Mouse (Mus musculus): ENCODE measurements around the gene Gm5089.

Gm5089 gene

GRCm38 (mm10) chr14:122386281-122387130 lies 64.4 kb downstream of the Gm5089 start:
- DNase-seq (ENCODE audit: low read depth, low spot score), result no peak

DNA sequence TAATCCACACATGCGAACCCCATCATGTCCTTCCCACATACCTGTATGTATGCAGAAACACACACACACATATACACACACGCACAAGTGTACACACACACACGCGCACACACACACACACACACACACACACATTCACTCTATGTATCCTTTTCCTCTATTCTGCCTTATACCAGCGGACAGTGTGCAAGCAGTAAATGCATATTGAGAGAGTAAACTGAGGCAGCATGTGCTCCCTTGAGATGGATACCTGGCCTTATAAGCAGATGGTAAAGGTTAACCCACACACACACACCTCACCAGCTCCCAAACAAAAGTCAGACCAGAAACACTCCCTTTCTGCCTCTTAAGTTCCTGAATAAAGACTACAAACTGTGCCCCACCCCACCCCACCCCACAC lies 65.2 kb downstream of the Gm5089 start:
- DNase-seq (ENCODE audit: low read depth, low spot score), result no peak

DNA sequence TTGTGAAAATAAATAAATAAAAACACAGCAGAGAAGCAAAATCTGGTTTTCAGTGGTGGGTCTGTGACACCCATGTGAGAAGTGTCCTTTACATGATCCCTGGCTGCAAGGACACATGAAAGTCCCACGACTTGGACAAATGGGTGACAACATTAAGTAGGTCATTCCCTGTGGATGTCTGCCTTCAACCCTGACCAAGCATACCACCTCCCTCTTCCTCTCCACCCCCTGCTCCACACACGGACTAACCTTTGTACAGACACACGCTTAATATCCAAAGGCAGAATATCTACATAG lies 65.7 kb downstream of the Gm5089 start:
- no peak for DNase-seq (ENCODE audit: low read depth, low spot score)

Data from ZHBTc4 (cell line).